In the genomic region with DNA sequence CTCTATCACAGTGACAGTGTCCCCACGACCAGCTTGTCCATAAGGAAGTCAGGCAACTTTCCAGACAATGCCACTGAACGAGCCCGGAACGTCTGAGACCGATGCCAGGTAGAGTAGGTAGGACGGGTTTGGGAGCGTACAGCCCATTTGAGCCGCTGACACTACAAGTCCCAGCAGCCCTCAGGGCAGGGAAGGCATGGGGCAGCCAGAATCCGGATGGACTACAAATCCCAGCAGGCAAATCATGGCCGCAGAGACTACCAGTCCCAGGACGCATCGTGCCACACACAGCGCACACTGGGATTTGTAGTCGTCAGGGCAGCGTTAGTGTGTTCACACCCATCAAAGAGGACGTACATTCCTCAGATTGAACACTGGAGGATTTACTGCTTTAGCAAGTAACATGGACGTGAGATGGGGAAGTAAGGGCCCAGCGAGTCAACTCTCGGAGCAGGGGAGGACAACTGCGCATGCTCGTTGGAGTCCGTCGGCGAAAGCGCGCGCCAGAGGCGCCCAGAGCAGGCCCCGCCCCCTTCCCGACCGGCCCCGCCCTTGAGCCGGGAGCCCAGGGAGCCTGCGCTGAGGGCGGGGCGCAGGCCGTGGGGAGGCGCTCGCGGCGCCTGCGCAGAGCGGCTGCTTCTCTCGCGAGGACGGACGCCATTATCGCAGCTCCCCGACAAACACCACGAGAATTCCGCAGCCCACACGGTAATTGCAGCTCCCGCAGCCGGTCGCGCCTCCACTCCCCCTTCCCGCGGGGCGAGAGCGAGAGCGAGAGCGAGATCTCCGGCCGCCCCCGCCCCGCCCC, we compare ENCODE assay signal across 7 mouse cellular contexts. TPM values are rescaled to one million over a fixed set of nuclear protein-coding genes. Genes with fewer than 3 reads are reported as not detected.
A peak's percentile ranks its signal among the peaks of the same experiment; 100 is the strongest.
DNase-seq lines count a peak whose midpoint lies in the region; ATAC-seq lines count a peak whose summit lies in the region.

No protein-coding gene starts in this region.

- under 1% methylated on average over 55 of the region's 66 CpGs for WGBS in intestine, embryonic 16.5 days
- under 1% methylated on average over 65 of the region's 66 CpGs for WGBS in midbrain, embryonic 11.5 days

- peak overlapping the region; percentile 71 for H3K4me3 ChIP-seq in intestine, embryonic 16.5 days (ENCODE audit: low read length)
- peak overlapping the region; percentile 96 for H3K4me3 ChIP-seq in midbrain, embryonic 11.5 days (ENCODE audit: low read depth, low read length)

- H3K36me3 ChIP-seq in intestine, embryonic 16.5 days (ENCODE audit: control insufficient read depth, insufficient read depth, low read length): no peaks in the 10 kb centered on the region
- no peaks in the 10 kb centered on the region; the same call in none of the 2 replicates for H3K36me3 ChIP-seq in midbrain, embryonic 11.5 days (ENCODE audit: control insufficient read depth, insufficient read depth, low read length)

- peak; percentile 98 for DNase-seq in adrenal gland, adult 8-10 months
- DNase-seq in embryo, embryonic 9.5 days (ENCODE audit: extremely low spot score): peak; percentile 99
- peak; percentile 98 to 99 for DNase-seq in gastrocnemius, postnatal 4 days (ENCODE audit: low spot score in 2 of 2)
- DNase-seq in left cerebral cortex, postnatal 36 days (ENCODE audit: low spot score in 2 of 2): peak; percentile 98 to 99
- DNase-seq in midbrain, embryonic 11.5 days (ENCODE audit: low spot score, missing footprints): peak; percentile 100
- peak; percentile 99 for DNase-seq in skeletal muscle tissue, adult 2 months (ENCODE audit: low read depth, low spot score)

- H3K27me3 ChIP-seq in intestine, embryonic 16.5 days (replicated peaks; ENCODE audit: control insufficient read depth, insufficient read depth, low read length): no peaks in the 10 kb centered on the region
- H3K27me3 ChIP-seq in midbrain, embryonic 11.5 days (ENCODE audit: control insufficient read depth, insufficient read depth, low read length): no peaks in the 10 kb centered on the region

- H3K9me3 ChIP-seq in intestine, embryonic 16.5 days (ENCODE audit: control insufficient read depth, low read length): no peaks in the 10 kb centered on the region
- no peaks in the 10 kb centered on the region for H3K9me3 ChIP-seq in midbrain, embryonic 11.5 days (ENCODE audit: control insufficient read depth, low read length)

- intact Hi-C loops in left cerebral cortex, postnatal 36 days (cut with DNase I): no loop called here

- H3K4me2 ChIP-seq in intestine, embryonic 16.5 days (ENCODE audit: low read depth, low read length): peak overlapping the region; percentile 58
- H3K4me2 ChIP-seq in midbrain, embryonic 11.5 days: peak overlapping the region; percentile 94

- peaks cover 30% of the 10 kb centered on the region for H3K4me1 ChIP-seq in intestine, embryonic 16.5 days (ENCODE audit: control insufficient read depth, insufficient read depth, low read length)
- H3K4me1 ChIP-seq in midbrain, embryonic 11.5 days (ENCODE audit: control insufficient read depth, insufficient read depth, low read length): peaks cover 25% of the 10 kb centered on the region

- peak; percentile 97 for ATAC-seq in intestine, embryonic 16.5 days
- ATAC-seq in midbrain, embryonic 11.5 days (ENCODE audit: low FRiP score): peak; percentile 92

- H3K9ac ChIP-seq in intestine, embryonic 16.5 days (ENCODE audit: low read depth, low read length): peak overlapping the region; percentile 96
- H3K9ac ChIP-seq in midbrain, embryonic 11.5 days (ENCODE audit: low read length): peak overlapping the region; percentile 98

- peak overlapping the region; percentile 96 for H3K27ac ChIP-seq in intestine, embryonic 16.5 days (ENCODE audit: low read length)
- peak overlapping the region; percentile 86 for H3K27ac ChIP-seq in midbrain, embryonic 11.5 days (ENCODE audit: low read depth, low read length)

RNA-seq across cellular contexts. Expression of a gene that starts 0.6 kb away (rescaled TPM):
- total RNA-seq in adrenal gland, adult 8-10 months (2022): 10 to 100 TPM; 16.5 to 40.8 (median 27.9) TPM
- total RNA-seq in gastrocnemius, postnatal 4 days (2021): 10 to 100 TPM; 15.6 to 17.4 TPM
- 36.3 and 36.6 TPM in 2 replicates for polyA plus RNA-seq in intestine, embryonic 16.5 days (2015; fragmentation: Nextera tagmentation; extraction: Ambion mirVana)
- total RNA-seq in left cerebral cortex, postnatal 36 days (2021): 10 to 100 TPM; 25.8 to 47.8 TPM
- 48.8 and 53.4 TPM in 2 replicates for polyA plus RNA-seq in midbrain, embryonic 11.5 days (2014; fragmentation: Nextera tagmentation; extraction: Ambion mirVana)

RNA-seq across cellular contexts. Expression of a gene that starts 5.4 kb away (rescaled TPM):
- total RNA-seq in adrenal gland, adult 8-10 months (2022): not detected
- under 1 TPM in 1 of 2 experiments, not detected in 1; 0.44 TPM for total RNA-seq in gastrocnemius, postnatal 4 days (2021)
- 0.31 and 0.70 TPM in 2 replicates for polyA plus RNA-seq in intestine, embryonic 16.5 days (2015; fragmentation: Nextera tagmentation; extraction: Ambion mirVana)
- not detected for total RNA-seq in left cerebral cortex, postnatal 36 days (2021)
- polyA plus RNA-seq in midbrain, embryonic 11.5 days (2014; fragmentation: Nextera tagmentation; extraction: Ambion mirVana): 0.14 TPM in 1 of 2 replicates, not detected in the other

RNA-seq across cellular contexts. Expression of a gene that starts 42.7 kb away (rescaled TPM):
- total RNA-seq in adrenal gland, adult 8-10 months (2022): 10 to 100 TPM; 51.8 to 96.5 (median 70.3) TPM
- total RNA-seq in gastrocnemius, postnatal 4 days (2021): 10 to 100 TPM; 21.9 to 22.4 TPM
- polyA plus RNA-seq in intestine, embryonic 16.5 days (2015; fragmentation: Nextera tagmentation; extraction: Ambion mirVana): 11.6 and 12.5 TPM in 2 replicates
- total RNA-seq in left cerebral cortex, postnatal 36 days (2021): 10 to 100 TPM; 61.9 to 73.8 TPM
- polyA plus RNA-seq in midbrain, embryonic 11.5 days (2014; fragmentation: Nextera tagmentation; extraction: Ambion mirVana): 34.9 and 36.5 TPM in 2 replicates

Comparison
In these comparisons a context has a peak if more than half of its experiments do, and no peak if none do; other contexts are left out.
1. Peak in every context shown above with its lines: DNase-seq, ATAC-seq, H3K4me3 ChIP-seq and H3K27ac ChIP-seq.